ENCODE assay signal across 11 mouse cellular contexts in the genomic region with DNA sequence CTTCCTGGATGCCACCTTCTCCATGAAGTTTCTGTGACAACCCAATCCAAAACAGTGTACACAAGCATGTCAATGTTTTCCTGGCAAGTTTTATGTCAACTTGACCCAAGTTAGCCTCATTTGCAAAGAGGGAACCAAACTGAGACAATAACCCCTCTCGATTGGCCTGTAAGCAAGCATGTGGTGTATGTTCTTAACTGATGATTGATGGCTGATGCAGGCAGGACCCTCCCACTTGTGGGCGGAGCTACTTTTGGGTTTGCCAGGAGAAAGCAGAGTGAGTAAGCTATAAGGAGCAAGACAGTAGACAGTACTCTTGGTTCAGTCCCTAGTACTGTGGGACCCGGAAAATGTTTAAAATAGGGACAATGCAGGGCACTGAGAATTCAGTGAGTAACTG. TPM values are rescaled to one million over a fixed set of nuclear protein-coding genes. Genes with fewer than 3 reads are reported as not detected.
DNase-seq lines count a peak whose midpoint lies in the region; ATAC-seq and TF ChIP-seq lines count a peak whose summit lies in the region.
"Had no signal": no experiment of that assay in that cellular context is flagged by ENCODE, and none has a peak within 500 bp of the region (broad histone marks: within the 10 kb centered on the region; RNA-seq: fewer than 3 reads in every experiment).

No protein-coding gene starts in this region.

- no peak for TF ChIP-seq CTCF in forebrain, postnatal 0 days (IDR thresholded peaks at IDR 0.05; ENCODE audit: low read depth)

- WGBS in forebrain, postnatal 0 days, result 70% methylated on average over 3 of the region's 3 CpGs
- WGBS in forebrain, embryonic 16.5 days, result 69% methylated on average over 3 of the region's 3 CpGs
- 58% methylated on average over 3 of the region's 3 CpGs for WGBS in stomach, embryonic 16.5 days
- 69% methylated on average over 3 of the region's 3 CpGs for WGBS in forebrain, embryonic 15.5 days

- DNase-seq in forebrain, postnatal 0 days, result no peak
- DNase-seq in testis, postnatal 10 days (ENCODE audit: low spot score), result peak; percentile 59
- DNase-seq in testis, postnatal 14 days (ENCODE audit: low spot score), result no peak
- DNase-seq in liver, result peak; percentile 81
- DNase-seq in T-cell, adult 2 months (ENCODE audit: low spot score), result no peak

- ATAC-seq in forebrain, postnatal 0 days, result peak; percentile 50; the same call in 1 of the 2 replicates
- ATAC-seq in forebrain, embryonic 16.5 days, result no peak
- ATAC-seq in stomach, embryonic 16.5 days (ENCODE audit: insufficient read depth, low FRiP score), result 0 out of 2 replicates have a peak, but pooled peaks have one; percentile 19
- no peak for ATAC-seq in forebrain, embryonic 15.5 days (replicated peaks)

- no peak overlapping the region for H3K4me3 ChIP-seq in forebrain, postnatal 0 days (ENCODE audit: low read depth, low read length)
- H3K4me3 ChIP-seq in forebrain, embryonic 16.5 days (replicated peaks; ENCODE audit: low read length), result no peak overlapping the region
- no peak overlapping the region for H3K4me3 ChIP-seq in stomach, embryonic 16.5 days (replicated peaks; ENCODE audit: low read length)
- H3K4me3 ChIP-seq in forebrain, embryonic 15.5 days, result no peak overlapping the region

- H3K27me3 ChIP-seq in forebrain, postnatal 0 days (ENCODE audit: insufficient read depth, low read length), result no peaks in the 10 kb centered on the region
- H3K27me3 ChIP-seq in forebrain, embryonic 16.5 days (replicated peaks; ENCODE audit: control insufficient read depth, insufficient read depth, low read length), result no peaks in the 10 kb centered on the region
- H3K27me3 ChIP-seq in stomach, embryonic 16.5 days (ENCODE audit: control insufficient read depth, insufficient read depth, low read length), result no peaks in the 10 kb centered on the region
- no peaks in the 10 kb centered on the region for H3K27me3 ChIP-seq in forebrain, embryonic 15.5 days

- no peak overlapping the region for H3K4me2 ChIP-seq in forebrain, postnatal 0 days (ENCODE audit: low read depth)
- no peak overlapping the region for H3K4me2 ChIP-seq in forebrain, embryonic 16.5 days (ENCODE audit: low read length)
- H3K4me2 ChIP-seq in stomach, embryonic 16.5 days (ENCODE audit: low read depth, low read length), result no peak overlapping the region
- H3K4me2 ChIP-seq in forebrain, embryonic 15.5 days (replicated peaks), result no peak overlapping the region

- no peak overlapping the region for H3K27ac ChIP-seq in forebrain, postnatal 0 days (ENCODE audit: low read depth, low read length)
- no peak overlapping the region for H3K27ac ChIP-seq in forebrain, embryonic 16.5 days (ENCODE audit: low read length)
- no peak overlapping the region for H3K27ac ChIP-seq in stomach, embryonic 16.5 days (ENCODE audit: low read length)
- no peak overlapping the region for H3K27ac ChIP-seq in forebrain, embryonic 15.5 days (replicated peaks)

- no peak overlapping the region for H3K9ac ChIP-seq in forebrain, postnatal 0 days
- no peak overlapping the region for H3K9ac ChIP-seq in forebrain, embryonic 16.5 days (replicated peaks; ENCODE audit: low read depth, low read length)
- H3K9ac ChIP-seq in stomach, embryonic 16.5 days (ENCODE audit: low read length), result no peak overlapping the region
- no peak overlapping the region for H3K9ac ChIP-seq in forebrain, embryonic 15.5 days (replicated peaks)

- H3K9me3 ChIP-seq in forebrain, postnatal 0 days (ENCODE audit: low read length), result no peaks in the 10 kb centered on the region
- H3K9me3 ChIP-seq in forebrain, embryonic 16.5 days (ENCODE audit: control insufficient read depth, low read length), result no peaks in the 10 kb centered on the region
- no peaks in the 10 kb centered on the region for H3K9me3 ChIP-seq in stomach, embryonic 16.5 days (replicated peaks; ENCODE audit: control insufficient read depth, low read length)
- H3K9me3 ChIP-seq in forebrain, embryonic 15.5 days, result no peaks in the 10 kb centered on the region

- no peaks in the 10 kb centered on the region for H3K4me1 ChIP-seq in forebrain, postnatal 0 days (ENCODE audit: insufficient read depth)
- H3K4me1 ChIP-seq in forebrain, embryonic 16.5 days (replicated peaks; ENCODE audit: control insufficient read depth, insufficient read depth, low read length), result no peaks in the 10 kb centered on the region
- no peaks in the 10 kb centered on the region for H3K4me1 ChIP-seq in stomach, embryonic 16.5 days (ENCODE audit: control insufficient read depth, insufficient read depth, low read length)
- H3K4me1 ChIP-seq in forebrain, embryonic 15.5 days, result no peaks in the 10 kb centered on the region

- H3K36me3 ChIP-seq in forebrain, postnatal 0 days (ENCODE audit: insufficient read depth), result no peaks in the 10 kb centered on the region
- no peaks in the 10 kb centered on the region for H3K36me3 ChIP-seq in forebrain, embryonic 16.5 days (ENCODE audit: control insufficient read depth, insufficient read depth)
- no peaks in the 10 kb centered on the region for H3K36me3 ChIP-seq in stomach, embryonic 16.5 days (ENCODE audit: control insufficient read depth, insufficient read depth, low read length)
- H3K36me3 ChIP-seq in forebrain, embryonic 15.5 days, result no peaks in the 10 kb centered on the region

RNA-seq across cellular contexts. Expression of a gene that starts 3.0 kb away (rescaled TPM):
- total RNA-seq in forebrain, postnatal 0 days (2014; rRNA removed), result 0.69 TPM in 1 of 2 replicates, not detected in the other
- 0.18 and 0.39 TPM in 2 replicates for polyA plus RNA-seq in forebrain, postnatal 0 days (2015; fragmentation: Nextera tagmentation; extraction: Ambion mirVana)
- polyA plus RNA-seq in forebrain, embryonic 16.5 days (2015; fragmentation: Nextera tagmentation; extraction: Ambion mirVana), result not detected in 2 replicates
- polyA plus RNA-seq in stomach, embryonic 16.5 days (2015; fragmentation: Nextera tagmentation; extraction: Ambion mirVana), result 754 and 1,267 TPM in 2 replicates
- polyA plus RNA-seq in forebrain, embryonic 15.5 days (2015; fragmentation: Nextera tagmentation; extraction: Ambion mirVana), result not detected in 2 replicates
- total RNA-seq: layer of hippocampus, adult 18-20 months; midbrain, postnatal 0 days had no signal
- polyA plus RNA-seq: C2C12; midbrain, postnatal 0 days had no signal

RNA-seq across cellular contexts. Expression of a gene that starts 23.2 kb away (rescaled TPM):
- total RNA-seq in forebrain, postnatal 0 days (2014; rRNA removed), result not detected in 2 replicates
- not detected in 2 replicates for polyA plus RNA-seq in forebrain, postnatal 0 days (2015; fragmentation: Nextera tagmentation; extraction: Ambion mirVana)
- not detected in 2 replicates for polyA plus RNA-seq in forebrain, embryonic 16.5 days (2015; fragmentation: Nextera tagmentation; extraction: Ambion mirVana)
- 0.18 and 0.67 TPM in 2 replicates for polyA plus RNA-seq in stomach, embryonic 16.5 days (2015; fragmentation: Nextera tagmentation; extraction: Ambion mirVana)
- polyA plus RNA-seq in forebrain, embryonic 15.5 days (2015; fragmentation: Nextera tagmentation; extraction: Ambion mirVana), result not detected in 2 replicates
- total RNA-seq: layer of hippocampus, adult 18-20 months; midbrain, postnatal 0 days had no signal
- polyA plus RNA-seq: C2C12; midbrain, postnatal 0 days had no signal

RNA-seq across cellular contexts. Expression of a gene that starts 29.6 kb away (rescaled TPM):
- total RNA-seq in forebrain, postnatal 0 days (2014; rRNA removed), result 13.2 and 17.7 TPM in 2 replicates
- 10.6 and 14.7 TPM in 2 replicates for polyA plus RNA-seq in forebrain, postnatal 0 days (2015; fragmentation: Nextera tagmentation; extraction: Ambion mirVana)
- 15.8 and 16.6 TPM in 2 replicates for polyA plus RNA-seq in forebrain, embryonic 16.5 days (2015; fragmentation: Nextera tagmentation; extraction: Ambion mirVana)
- 23.7 and 25.8 TPM in 2 replicates for polyA plus RNA-seq in stomach, embryonic 16.5 days (2015; fragmentation: Nextera tagmentation; extraction: Ambion mirVana)
- 14.9 and 18.2 TPM in 2 replicates for polyA plus RNA-seq in forebrain, embryonic 15.5 days (2015; fragmentation: Nextera tagmentation; extraction: Ambion mirVana)

RNA-seq across cellular contexts. Expression of a gene that starts 32.2 kb away (rescaled TPM):
- 14.3 and 19.2 TPM in 2 replicates for total RNA-seq in forebrain, postnatal 0 days (2014; rRNA removed)
- 4.8 and 6.5 TPM in 2 replicates for polyA plus RNA-seq in forebrain, postnatal 0 days (2015; fragmentation: Nextera tagmentation; extraction: Ambion mirVana)
- polyA plus RNA-seq in forebrain, embryonic 16.5 days (2015; fragmentation: Nextera tagmentation; extraction: Ambion mirVana), result 5.3 and 6.4 TPM in 2 replicates
- 4.5 and 4.7 TPM in 2 replicates for polyA plus RNA-seq in stomach, embryonic 16.5 days (2015; fragmentation: Nextera tagmentation; extraction: Ambion mirVana)
- polyA plus RNA-seq in forebrain, embryonic 15.5 days (2015; fragmentation: Nextera tagmentation; extraction: Ambion mirVana), result 5.2 and 5.3 TPM in 2 replicates

RNA-seq across cellular contexts. Expression of a gene that starts 51.7 kb away (rescaled TPM):
- total RNA-seq in forebrain, postnatal 0 days (2014; rRNA removed), result 24.2 and 30.7 TPM in 2 replicates
- polyA plus RNA-seq in forebrain, postnatal 0 days (2015; fragmentation: Nextera tagmentation; extraction: Ambion mirVana), result 49.7 and 52.2 TPM in 2 replicates
- 69.9 and 76.8 TPM in 2 replicates for polyA plus RNA-seq in forebrain, embryonic 16.5 days (2015; fragmentation: Nextera tagmentation; extraction: Ambion mirVana)
- 108 and 110 TPM in 2 replicates for polyA plus RNA-seq in stomach, embryonic 16.5 days (2015; fragmentation: Nextera tagmentation; extraction: Ambion mirVana)
- 82.8 and 84.3 TPM in 2 replicates for polyA plus RNA-seq in forebrain, embryonic 15.5 days (2015; fragmentation: Nextera tagmentation; extraction: Ambion mirVana)

Comparison
In these comparisons a context has a peak if more than half of its experiments do, and no peak if none do; other contexts are left out.
1. ATAC-seq: peak in forebrain, postnatal 0 days (single experiment) and stomach, embryonic 16.5 days (single experiment); none in forebrain, embryonic 16.5 days (single experiment) and forebrain, embryonic 15.5 days (single experiment).
2. DNase-seq: peak in testis, postnatal 10 days (single experiment) and liver (single experiment); none in forebrain, postnatal 0 days (single experiment), testis, postnatal 14 days (single experiment) and T-cell, adult 2 months (single experiment).
3. RNA of a gene that starts 3.0 kb away (polyA plus RNA-seq): 754 to 1,267 TPM in stomach, embryonic 16.5 days; 0.18 to 0.39 TPM in forebrain, postnatal 0 days, not detected in forebrain, embryonic 16.5 days and not detected in forebrain, embryonic 15.5 days; every median in the first group is over 100 times any median in the second.